In the genomic region with DNA sequence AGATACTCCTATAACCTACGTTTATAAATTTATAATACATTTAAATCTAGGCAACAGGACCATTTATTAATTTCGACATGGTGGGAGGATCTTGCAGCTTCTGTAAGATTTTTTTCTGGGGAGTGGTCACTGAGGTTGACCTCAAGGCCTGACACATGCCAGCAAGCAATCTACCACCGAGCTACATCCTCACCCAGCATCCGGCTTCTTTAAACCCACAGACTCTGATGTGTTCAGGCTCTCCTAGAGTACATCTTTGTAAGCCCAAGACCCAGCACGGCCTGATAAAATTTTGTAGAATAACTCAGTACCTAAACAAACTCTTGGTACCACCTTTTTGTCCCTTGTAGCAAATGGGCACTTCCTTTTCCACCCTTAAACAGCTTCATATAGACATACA, we compare ENCODE assay signal across 19 mouse cellular contexts. TPM values are rescaled to one million over a fixed set of nuclear protein-coding genes. Genes with fewer than 3 reads are reported as not detected.
DNase-seq lines count a peak whose midpoint lies in the region; ATAC-seq lines count a peak whose summit lies in the region.
"Had no signal": no experiment of that assay in that cellular context is flagged by ENCODE, and none has a peak within 500 bp of the region (broad histone marks: within the 10 kb centered on the region; RNA-seq: fewer than 3 reads in every experiment).

No protein-coding gene starts in this region.

- peaks cover 4% of the 10 kb centered on the region for H3K36me3 ChIP-seq in heart, embryonic 10.5 days
- H3K36me3 ChIP-seq in neural tube, embryonic 13.5 days = no peaks in the 10 kb centered on the region
- H3K36me3 ChIP-seq in neural tube, embryonic 15.5 days = no peaks in the 10 kb centered on the region
- H3K36me3 ChIP-seq: embryonic facial prominence, embryonic 13.5 days; hindbrain, embryonic 12.5 days had no signal

- no peak for ATAC-seq in neural tube, embryonic 13.5 days (ENCODE audit: low read depth)
- no peak for ATAC-seq in neural tube, embryonic 15.5 days (ENCODE audit: low FRiP score)
- ATAC-seq in granulocyte monocyte progenitor cell, adult 5-6 weeks (replicated peaks; ENCODE audit: poor library complexity, severe bottlenecking) = peak; percentile 62
- ATAC-seq in cerebellum, adult (ENCODE audit: insufficient number of reproducible peaks, low FRiP score, low TSS enrichment) = no peak

- H3K9me3 ChIP-seq in heart, embryonic 10.5 days = no peaks in the 10 kb centered on the region
- no peaks in the 10 kb centered on the region for H3K9me3 ChIP-seq in neural tube, embryonic 13.5 days
- H3K9me3 ChIP-seq in neural tube, embryonic 15.5 days (replicated peaks) = no peaks in the 10 kb centered on the region
- H3K9me3 ChIP-seq: hindbrain, embryonic 12.5 days had no signal

- peak; percentile 64 for DNase-seq in heart, adult 11 months
- DNase-seq in heart, embryonic 10.5 days (ENCODE audit: low spot score) = no peak
- peak; percentile 46 for DNase-seq in naive thymus-derived CD4-positive, alpha-beta T cell, adult 2 months (ENCODE audit: low read depth)
- no peak for DNase-seq in cerebellum, postnatal 14 days
- DNase-seq: adrenal gland, adult 2 months; adrenal gland, postnatal 25 days; B cell, adult 2 months; cerebellum, adult 11 months; cerebellum, adult 8-10 months; gastrocnemius, postnatal 14 days; heart, postnatal 10 days; heart, postnatal 4 days had no signal

- WGBS in heart, embryonic 10.5 days = 87% methylated on average over 5 of the region's 5 CpGs
- 88% methylated on average over 5 of the region's 5 CpGs for WGBS in neural tube, embryonic 13.5 days
- 91% methylated on average over 5 of the region's 5 CpGs for WGBS in neural tube, embryonic 15.5 days

- H3K4me1 ChIP-seq in heart, embryonic 10.5 days = no peaks in the 10 kb centered on the region
- H3K4me1 ChIP-seq in neural tube, embryonic 13.5 days (replicated peaks) = peaks cover 27% of the 10 kb centered on the region
- peaks cover 18% of the 10 kb centered on the region for H3K4me1 ChIP-seq in neural tube, embryonic 15.5 days

- H3K4me2 ChIP-seq in neural tube, embryonic 13.5 days = no peak overlapping the region
- no peak overlapping the region for H3K4me2 ChIP-seq in neural tube, embryonic 15.5 days
- H3K4me2 ChIP-seq: embryonic facial prominence, embryonic 13.5 days had no signal

- no peak overlapping the region for H3K4me3 ChIP-seq in heart, embryonic 10.5 days
- no peak overlapping the region for H3K4me3 ChIP-seq in neural tube, embryonic 13.5 days
- no peak overlapping the region for H3K4me3 ChIP-seq in neural tube, embryonic 15.5 days (replicated peaks)
- H3K4me3 ChIP-seq: embryonic facial prominence, embryonic 13.5 days; forebrain, embryonic 12.5 days; hindbrain, embryonic 12.5 days had no signal

- H3K27ac ChIP-seq in heart, embryonic 10.5 days = no peak overlapping the region
- peak overlapping the region; percentile 82; the same call in 1 of the 2 replicates for H3K27ac ChIP-seq in neural tube, embryonic 13.5 days (replicated peaks)
- no peak overlapping the region for H3K27ac ChIP-seq in neural tube, embryonic 15.5 days (replicated peaks)
- H3K27ac ChIP-seq: embryonic facial prominence, embryonic 13.5 days had no signal

- H3K9ac ChIP-seq in neural tube, embryonic 13.5 days = no peak overlapping the region
- H3K9ac ChIP-seq in neural tube, embryonic 15.5 days (replicated peaks) = no peak overlapping the region
- H3K9ac ChIP-seq: embryonic facial prominence, embryonic 13.5 days; forebrain, embryonic 12.5 days; hindbrain, embryonic 12.5 days had no signal

- no peaks in the 10 kb centered on the region for H3K27me3 ChIP-seq in heart, embryonic 10.5 days (ENCODE audit: insufficient read depth, poor library complexity, severe bottlenecking)
- no peaks in the 10 kb centered on the region for H3K27me3 ChIP-seq in neural tube, embryonic 13.5 days
- H3K27me3 ChIP-seq in neural tube, embryonic 15.5 days (replicated peaks) = no peaks in the 10 kb centered on the region
- H3K27me3 ChIP-seq: embryonic facial prominence, embryonic 13.5 days; forebrain, embryonic 12.5 days; hindbrain, embryonic 12.5 days had no signal

RNA-seq across cellular contexts. Expression of a gene that starts 46.7 kb away (rescaled TPM):
- polyA plus RNA-seq in heart, embryonic 10.5 days (2016; fragmentation: Nextera tagmentation; extraction: Ambion mirVana) = 10.1 and 12.6 TPM in 2 replicates
- polyA plus RNA-seq in neural tube, embryonic 13.5 days (2015; fragmentation: Nextera tagmentation; extraction: Ambion mirVana) = 4.2 and 4.7 TPM in 2 replicates
- polyA plus RNA-seq in neural tube, embryonic 15.5 days (2015; fragmentation: Nextera tagmentation; extraction: Ambion mirVana) = 2.5 and 4.1 TPM in 2 replicates
- total RNA-seq in granulocyte monocyte progenitor cell, adult 5-6 weeks (2014; fragmentation: Nextera tagmentation) = 3.5 and 5.3 TPM in 2 replicates
- total RNA-seq in granulocyte monocyte progenitor cell, adult 5-6 weeks (2017) = 5.9 and 9.3 TPM in 2 replicates

RNA-seq across cellular contexts. Expression of a gene that starts 46.8 kb away (rescaled TPM):
- polyA plus RNA-seq in heart, embryonic 10.5 days (2016; fragmentation: Nextera tagmentation; extraction: Ambion mirVana) = 42.0 and 51.3 TPM in 2 replicates
- polyA plus RNA-seq in neural tube, embryonic 13.5 days (2015; fragmentation: Nextera tagmentation; extraction: Ambion mirVana) = 44.5 and 47.1 TPM in 2 replicates
- 43.7 and 45.0 TPM in 2 replicates for polyA plus RNA-seq in neural tube, embryonic 15.5 days (2015; fragmentation: Nextera tagmentation; extraction: Ambion mirVana)
- total RNA-seq in granulocyte monocyte progenitor cell, adult 5-6 weeks (2014; fragmentation: Nextera tagmentation) = 38.1 and 41.9 TPM in 2 replicates
- 19.0 and 22.6 TPM in 2 replicates for total RNA-seq in granulocyte monocyte progenitor cell, adult 5-6 weeks (2017)

Comparison
In these comparisons a context has a peak if more than half of its experiments do, and no peak if none do; other contexts are left out.
1. DNase-seq: peak in heart, adult 11 months (single experiment) and naive thymus-derived CD4-positive, alpha-beta T cell, adult 2 months (single experiment); none in heart, embryonic 10.5 days (single experiment) and cerebellum, postnatal 14 days (0 of 2).